Mouse (Mus musculus) hindbrain, embryonic 14.5 days (tissue): ENCODE measurements around the gene Smlr1. TPM values are rescaled to one million over a fixed set of nuclear protein-coding genes. Genes with fewer than 3 reads are reported as not detected.

Experiments
- ATAC-seq: fragments of 200-750 bp; cut with Nextera tagmentation; 2 replicates; pipeline ENCODE4 v1.8.0; 2017; ENCODE audit warnings: moderate number of reproducible peaks, mild to moderate bottlenecking, moderate TSS enrichment, moderate library complexity; ENCODE audit not compliant: low FRiP score
- DNase-seq: peaks from one replicate; pipeline ENCODE4 v3.0.0-alpha.2; 2015; ENCODE audit warnings: low spot score
- H3K27ac ChIP-seq: fragments of 300-500 bp; sonication (generic); 2 replicates; pipeline ENCODE4 v1.5.1; 2014; ENCODE audit warnings: mild to moderate bottlenecking, moderate library complexity
- H3K27me3 ChIP-seq: fragments of 300-500 bp; sonication (generic); 2 replicates; pipeline ENCODE4 v1.6.1; 2014; ENCODE audit warnings: mild to moderate bottlenecking, low read length, mixed read lengths; ENCODE audit not compliant: control insufficient read depth, insufficient read depth
- H3K36me3 ChIP-seq: fragments of 300-500 bp; sonication (generic); replicated peaks from 2 replicates; pipeline ENCODE4 v1.6.1; 2014; ENCODE audit not compliant: control insufficient read depth, insufficient read depth
- H3K4me1 ChIP-seq: fragments of 300-500 bp; sonication (generic); replicated peaks from 2 replicates; pipeline ENCODE4 v1.6.1; 2014; ENCODE audit warnings: antibody characterized with exemption, low read length, mixed read lengths; ENCODE audit not compliant: control insufficient read depth, insufficient read depth
- H3K4me2 ChIP-seq: fragments of 300-500 bp; sonication (generic); replicated peaks from 2 replicates; pipeline ENCODE4 v1.6.1; 2014; ENCODE audit warnings: mild to moderate bottlenecking, moderate library complexity
- H3K4me3 ChIP-seq: fragments of 300-500 bp; sonication (generic); replicated peaks from 2 replicates; pipeline ENCODE4 v1.5.1; 2014; ENCODE audit warnings: mild to moderate bottlenecking, low read length
- H3K9ac ChIP-seq: fragments of 300-500 bp; sonication (generic); 2 replicates; pipeline ENCODE4 v1.6.1; 2014
- H3K9me3 ChIP-seq: fragments of 300-500 bp; sonication (generic); 2 replicates; pipeline ENCODE4 v1.6.1; 2016; ENCODE audit warnings: low read length; ENCODE audit not compliant: control insufficient read depth
- WGBS: fragments of 180-500 bp; shearing (Covaris S2); extraction: QIAGEN DNeasy Blood & Tissue Kit; methylation state at CpG from one replicate; pipeline ENCODE4 v1.1.7; 2014; 5-methylcytosine and 5-hydroxymethylcytosine counted together
- polyA plus RNA-seq: library from polyadenylated mRNA; unstranded; fragments of >200 nt; fragmentation: Nextera tagmentation; extraction: Ambion mirVana; gene quantifications from 2 replicates; pipeline ENCODE4 v1.2.1, GENCODE M21; 2014

Smlr1 gene
- polyA plus RNA-seq, 1 experiment from 2014 or later, result not detected

DNA sequence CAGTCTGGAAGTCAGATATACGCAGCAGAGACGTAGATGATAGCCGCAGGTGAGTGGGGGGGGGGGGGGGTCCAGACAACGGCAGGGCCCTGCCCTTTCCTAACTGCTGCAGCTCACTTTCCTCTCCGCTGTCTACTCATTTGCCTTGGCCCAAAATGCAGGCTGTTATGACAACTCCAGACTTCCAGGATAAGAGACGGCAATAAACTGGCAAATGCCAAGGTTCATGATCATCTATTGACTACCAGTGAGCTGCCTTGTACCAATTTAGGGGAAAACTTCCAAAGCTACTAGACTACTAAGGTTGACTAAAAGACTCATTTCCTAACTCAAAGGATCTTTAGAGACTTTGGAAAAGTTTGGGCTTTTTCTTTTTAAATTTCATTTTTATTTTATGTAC, 554 bp upstream of the Smlr1 start:
- ATAC-seq (no peak), DNase-seq (no peak)
- Histone ChIP-seq H3K36me3 (no peaks in the 10 kb centered on the region), H3K27ac (no peak overlapping the region), H3K4me2 (no peak overlapping the region), H3K9me3 (no peaks in the 10 kb centered on the region), H3K4me3 (no peak overlapping the region), H3K27me3 (no peaks in the 10 kb centered on the region), H3K9ac (no peak overlapping the region), H3K4me1 (no peaks in the 10 kb centered on the region)
- 96% methylated on average over 6 of the region's 6 CpGs for WGBS

DNA sequence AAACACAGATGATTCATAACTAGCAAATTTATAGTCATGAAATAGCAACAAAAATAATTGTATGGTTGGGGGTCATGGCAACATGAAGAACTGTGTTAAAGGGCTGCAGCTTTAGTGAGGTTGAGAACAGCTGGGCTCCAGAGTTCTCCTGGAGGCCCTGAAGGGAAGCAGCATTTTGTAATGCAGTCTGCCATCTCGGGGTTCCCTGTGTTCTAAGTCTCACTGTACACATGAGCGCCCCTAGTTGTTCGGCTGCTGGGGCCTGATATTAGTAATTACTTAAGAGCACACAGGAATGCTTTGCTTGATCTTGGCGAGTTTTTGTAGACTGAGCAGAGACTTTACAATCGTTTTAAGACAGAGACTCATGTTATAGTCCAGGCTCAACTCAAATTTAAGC, 1.6 kb downstream of the Smlr1 start:
- no peak for DNase-seq
- ATAC-seq, result no peak
- 91% methylated on average over 5 of the region's 5 CpGs for WGBS
- H3K27me3 ChIP-seq, result no peaks in the 10 kb centered on the region
- no peak overlapping the region for H3K9ac ChIP-seq
- H3K36me3 ChIP-seq, result no peaks in the 10 kb centered on the region
- no peak overlapping the region for H3K27ac ChIP-seq
- no peaks in the 10 kb centered on the region for H3K9me3 ChIP-seq
- H3K4me2 ChIP-seq, result no peak overlapping the region
- no peak overlapping the region for H3K4me3 ChIP-seq
- H3K4me1 ChIP-seq, result no peaks in the 10 kb centered on the region

DNA sequence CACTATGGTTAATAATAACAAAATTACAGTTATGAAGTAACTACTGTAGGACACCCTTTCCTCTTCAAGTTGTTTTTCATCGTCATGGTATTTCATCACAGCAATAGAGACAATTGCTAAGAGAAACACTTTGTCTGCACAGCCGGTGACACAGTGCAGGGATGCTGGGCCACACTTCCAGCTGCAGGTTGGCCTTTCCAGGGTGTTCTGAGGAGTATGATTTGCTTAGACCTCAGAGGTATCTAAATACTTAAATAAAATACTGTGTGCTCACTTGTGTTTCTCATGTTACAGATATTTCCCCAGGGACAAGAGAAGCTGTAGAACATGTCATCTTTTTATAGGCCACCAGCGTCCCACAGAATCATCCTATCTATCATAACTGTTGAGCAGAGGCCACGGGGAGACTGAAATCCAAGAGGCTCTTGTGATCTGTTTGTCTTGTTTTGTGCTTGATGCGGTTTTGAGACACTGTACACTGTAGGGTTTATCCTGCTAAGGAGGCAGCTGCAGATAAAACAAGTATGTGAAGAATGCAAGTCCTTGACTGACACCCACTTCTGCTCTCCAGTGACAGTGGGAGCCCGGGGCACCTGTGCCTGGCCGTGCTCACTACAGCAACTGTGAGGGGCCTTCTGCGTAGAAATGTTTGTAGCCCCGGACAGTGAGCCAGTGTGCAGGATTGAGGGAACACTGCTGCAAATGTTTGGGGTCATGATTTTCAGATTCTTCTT, 2.4 kb downstream of the Smlr1 start:
- ATAC-seq (no peak), DNase-seq (no peak)
- no peak overlapping the region for H3K4me3 ChIP-seq
- no peak overlapping the region for H3K4me2 ChIP-seq
- H3K27me3 ChIP-seq, result no peaks in the 10 kb centered on the region
- no peaks in the 10 kb centered on the region for H3K4me1 ChIP-seq
- H3K36me3 ChIP-seq, result no peaks in the 10 kb centered on the region
- no peak overlapping the region for H3K9ac ChIP-seq
- no peaks in the 10 kb centered on the region for H3K9me3 ChIP-seq
- no peak overlapping the region for H3K27ac ChIP-seq
- WGBS, result 88% methylated on average over 9 of the region's 9 CpGs

DNA sequence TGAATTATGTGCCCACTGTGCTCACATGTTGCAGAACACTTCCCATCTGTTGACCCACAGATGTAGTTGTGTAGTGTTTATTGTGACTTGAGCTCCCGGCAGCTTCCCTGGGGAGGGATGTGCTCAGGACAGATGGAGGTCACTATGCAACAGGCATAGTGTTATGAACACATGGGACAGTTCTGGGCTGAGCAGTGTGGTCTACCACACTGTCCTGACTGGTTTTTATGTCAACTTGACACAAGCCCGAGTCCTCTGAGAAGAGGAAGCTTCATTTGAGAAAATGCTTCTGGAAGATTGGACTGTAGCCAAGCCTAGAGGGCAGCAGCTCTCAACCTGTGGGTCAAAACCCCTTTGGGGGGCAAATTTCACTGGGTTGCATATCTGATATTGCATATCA, 3.0 kb downstream of the Smlr1 start:
- Histone ChIP-seq H3K4me1 (no peaks in the 10 kb centered on the region), H3K27me3 (no peaks in the 10 kb centered on the region), H3K36me3 (no peaks in the 10 kb centered on the region), H3K4me2 (no peak overlapping the region), H3K27ac (no peak overlapping the region), H3K9me3 (no peaks in the 10 kb centered on the region), H3K9ac (no peak overlapping the region), H3K4me3 (no peak overlapping the region)
- ATAC-seq (no peak), DNase-seq (no peak)
- 81% methylated on average over 2 of the region's 2 CpGs for WGBS

DNA sequence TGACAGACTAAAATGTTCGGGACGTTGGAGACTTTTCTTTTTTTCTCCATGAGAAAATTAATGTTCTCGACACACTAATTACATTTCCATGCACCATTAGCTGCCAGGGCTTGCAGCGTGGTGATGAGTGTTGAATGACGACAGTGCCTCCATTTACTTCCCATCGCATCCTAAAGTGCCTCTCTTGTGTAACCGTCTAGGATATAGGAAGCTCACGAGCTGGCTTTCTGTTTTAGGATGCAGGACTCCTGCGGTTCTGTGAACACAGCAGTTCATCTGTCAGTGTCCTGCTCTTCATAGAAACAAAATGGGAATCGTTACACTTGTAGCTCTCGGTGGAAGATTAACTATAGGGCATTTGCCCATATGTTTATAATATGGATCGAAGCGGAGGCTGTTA, 4.7 kb downstream of the Smlr1 start:
- WGBS, result 47% methylated on average over 13 of the region's 13 CpGs
- Histone ChIP-seq H3K9me3 (no peaks in the 10 kb centered on the region), H3K4me1 (no peaks in the 10 kb centered on the region), H3K27ac (no peak overlapping the region), H3K9ac (no peak overlapping the region), H3K4me2 (no peak overlapping the region), H3K4me3 (no peak overlapping the region), H3K36me3 (no peaks in the 10 kb centered on the region), H3K27me3 (no peaks in the 10 kb centered on the region)
- ATAC-seq (0 out of 2 replicates have a peak, but pooled peaks have one; percentile 59), DNase-seq (peak; percentile 33)

DNA sequence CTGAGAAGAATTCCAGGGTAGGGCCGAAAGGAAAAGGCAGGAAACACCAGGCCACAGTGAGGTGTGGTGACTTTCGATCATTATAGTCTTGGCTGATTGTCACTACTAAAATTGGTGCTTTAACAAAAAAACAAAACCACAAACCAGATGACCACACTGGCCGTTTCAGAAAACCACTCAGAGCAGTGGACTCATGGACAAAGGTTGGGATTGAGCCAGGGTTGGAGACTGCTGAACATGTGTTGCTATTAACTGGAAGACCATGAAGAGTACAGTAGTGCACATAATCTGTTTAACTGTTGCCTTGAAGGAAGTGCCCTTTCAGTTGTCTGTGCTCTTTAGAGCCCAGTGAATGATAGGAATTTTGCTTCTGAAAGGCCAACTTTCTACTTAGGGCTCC, 8.9 kb downstream of the Smlr1 start:
- no peak overlapping the region for H3K9ac ChIP-seq
- no peak overlapping the region for H3K4me3 ChIP-seq
- no peak for ATAC-seq
- no peak overlapping the region for H3K4me2 ChIP-seq
- no peaks in the 10 kb centered on the region for H3K4me1 ChIP-seq
- 91% methylated on average over 3 of the region's 3 CpGs for WGBS
- DNase-seq, result no peak
- H3K9me3 ChIP-seq, result no peaks in the 10 kb centered on the region
- H3K36me3 ChIP-seq, result peaks cover 7% of the 10 kb centered on the region; the same call in 1 of the 2 replicates
- no peak overlapping the region for H3K27ac ChIP-seq
- no peaks in the 10 kb centered on the region for H3K27me3 ChIP-seq

DNA sequence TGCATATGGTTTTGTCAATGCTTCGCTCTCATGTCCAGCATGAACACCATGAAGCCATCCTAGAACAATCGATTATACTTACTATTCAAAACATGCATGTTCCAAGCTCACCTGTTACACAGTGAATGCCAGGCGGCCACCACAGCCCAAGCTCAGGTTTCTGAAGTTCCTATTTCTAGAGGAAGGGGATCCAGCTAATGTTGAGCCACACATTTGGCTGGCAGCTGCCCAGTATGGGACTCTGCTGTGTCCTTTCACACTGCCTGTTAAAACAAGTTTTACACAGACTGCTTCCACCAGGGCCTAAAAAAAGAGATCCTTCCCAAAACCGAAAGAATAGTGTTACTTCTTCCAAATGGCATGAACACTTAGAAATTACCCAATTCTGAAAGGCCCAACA, 9.4 kb downstream of the Smlr1 start:
- WGBS, result 93% methylated on average over 4 of the region's 4 CpGs
- ATAC-seq (no peak), DNase-seq (no peak)
- Histone ChIP-seq H3K9ac (no peak overlapping the region), H3K4me2 (no peak overlapping the region), H3K27me3 (no peaks in the 10 kb centered on the region), H3K4me1 (no peaks in the 10 kb centered on the region), H3K4me3 (no peak overlapping the region), H3K9me3 (no peaks in the 10 kb centered on the region), H3K27ac (no peak overlapping the region), H3K36me3 (peaks cover 7% of the 10 kb centered on the region; the same call in 1 of the 2 replicates)

DNA sequence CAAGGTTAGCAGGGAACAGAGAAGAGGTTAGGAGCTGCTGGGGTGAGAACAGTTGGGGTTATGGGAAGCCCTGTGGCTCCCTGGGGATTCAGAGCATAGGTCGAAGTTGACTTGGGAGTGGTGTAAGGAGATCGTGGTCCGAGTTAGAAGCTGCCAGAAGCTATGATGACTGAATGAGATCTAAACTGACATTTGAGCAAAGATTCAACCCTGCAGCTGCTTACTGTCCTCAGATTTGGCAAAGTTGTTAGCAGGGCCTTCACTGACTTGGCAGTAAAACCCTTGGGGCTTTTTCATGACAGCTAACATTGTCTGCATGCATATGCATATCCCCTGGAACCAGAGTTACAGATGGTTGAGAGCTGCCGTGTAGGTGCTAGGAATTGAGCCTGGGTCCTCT, 9.9 kb downstream of the Smlr1 start:
- 74% methylated on average over 4 of the region's 4 CpGs for WGBS
- no peak for DNase-seq

DNA sequence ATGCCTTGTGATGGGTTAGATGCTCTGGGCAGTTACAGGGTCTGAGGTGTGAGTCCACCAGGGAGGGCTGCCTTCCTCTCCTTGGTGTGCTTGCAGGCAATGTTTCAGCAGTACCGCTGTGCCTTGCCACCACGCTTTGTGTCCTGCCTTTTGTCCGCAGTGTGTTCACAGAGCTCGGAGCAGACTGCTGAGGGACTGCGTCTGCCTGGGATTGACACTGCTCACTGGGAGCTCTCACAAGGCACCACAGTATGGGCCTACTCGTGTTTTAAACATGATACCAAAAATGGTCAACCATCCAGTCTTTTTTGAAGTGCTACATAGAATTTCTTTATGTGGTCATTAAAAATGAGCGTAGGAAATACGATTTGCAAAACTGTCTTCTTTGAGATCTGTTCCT, 12.3 kb downstream of the Smlr1 start:
- 71% methylated on average over 8 of the region's 8 CpGs for WGBS
- DNase-seq (no peak), ATAC-seq (no peak)
- H3K4me3 ChIP-seq, result no peak overlapping the region
- no peaks in the 10 kb centered on the region for H3K9me3 ChIP-seq
- H3K36me3 ChIP-seq, result peaks cover 7% of the 10 kb centered on the region; the same call in 1 of the 2 replicates
- H3K4me1 ChIP-seq, result no peaks in the 10 kb centered on the region
- no peak overlapping the region for H3K4me2 ChIP-seq
- H3K9ac ChIP-seq, result no peak overlapping the region
- H3K27me3 ChIP-seq, result no peaks in the 10 kb centered on the region
- H3K27ac ChIP-seq, result no peak overlapping the region

More for the DNA sequence above, 9.9 kb downstream of the Smlr1 start:
- Histone ChIP-seq H3K27me3 (no peaks in the 10 kb centered on the region), H3K9ac (no peak overlapping the region), H3K4me2 (no peak overlapping the region), H3K9me3 (no peaks in the 10 kb centered on the region), H3K36me3 (peaks cover 7% of the 10 kb centered on the region; the same call in 1 of the 2 replicates), H3K27ac (no peak overlapping the region), H3K4me3 (no peak overlapping the region), H3K4me1 (no peaks in the 10 kb centered on the region)
- no peak for ATAC-seq

DNA sequence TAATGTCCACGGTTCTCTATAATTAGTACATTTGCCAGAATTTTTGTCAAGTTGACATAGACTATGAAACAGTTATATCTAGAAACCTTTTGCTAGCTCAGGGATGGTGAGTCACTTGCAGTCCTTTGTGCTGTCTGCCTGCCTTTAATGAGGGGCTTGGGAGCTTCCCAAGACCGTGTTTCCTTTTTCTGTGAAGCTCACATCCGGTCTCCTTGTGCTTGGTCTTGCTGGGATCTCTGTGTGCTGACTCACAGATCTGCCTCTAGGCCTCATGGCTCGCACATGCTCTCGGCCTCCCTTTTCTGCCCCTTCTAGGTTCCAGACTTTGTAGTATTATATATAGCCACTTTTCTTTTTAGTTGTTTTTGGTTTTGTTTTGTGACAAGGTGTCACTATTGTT, 15.6 kb downstream of the Smlr1 start:
- Histone ChIP-seq H3K4me3 (no peak overlapping the region), H3K27me3 (no peaks in the 10 kb centered on the region), H3K36me3 (peaks cover 7% of the 10 kb centered on the region; the same call in 1 of the 2 replicates), H3K4me1 (no peaks in the 10 kb centered on the region), H3K27ac (no peak overlapping the region), H3K4me2 (no peak overlapping the region), H3K9ac (no peak overlapping the region), H3K9me3 (no peaks in the 10 kb centered on the region)
- no peak for DNase-seq
- ATAC-seq, result no peak
- 87% methylated on average over 5 of the region's 5 CpGs for WGBS
